Comparison of ENCODE assay signal across 8 mouse cellular contexts in genomic region chr8:22410688-22411281, GRCm38 (mm10). TPM values are rescaled to one million over a fixed set of nuclear protein-coding genes. Genes with fewer than 3 reads are reported as not detected.
DNase-seq lines count a peak whose midpoint lies in the region; ATAC-seq and TF ChIP-seq lines count a peak whose summit lies in the region.

No protein-coding gene starts in this region.

- peak; percentile 58 for ATAC-seq in embryonic facial prominence, embryonic 14.5 days (ENCODE audit: low read depth)
- peak; percentile 60; the same call in 1 of the 2 replicates for ATAC-seq in limb, embryonic 12.5 days (ENCODE audit: insufficient number of reproducible peaks, insufficient read depth, low FRiP score, low TSS enrichment, low read depth)
- ATAC-seq in neural tube, embryonic 15.5 days (ENCODE audit: low FRiP score), result peak; percentile 53

- peak overlapping the region; percentile 82 for H3K9ac ChIP-seq in embryonic facial prominence, embryonic 14.5 days (ENCODE audit: low read depth, low read length)
- peak overlapping the region; percentile 89 for H3K9ac ChIP-seq in limb, embryonic 12.5 days (replicated peaks)
- peak overlapping the region; percentile 88 for H3K9ac ChIP-seq in neural tube, embryonic 15.5 days (replicated peaks)

- H3K4me3 ChIP-seq in lung, adult 2 months (replicated peaks; ENCODE audit: extremely low read depth, low read depth, low read length), result peak overlapping the region; percentile 97
- peak overlapping the region; percentile 67 for H3K4me3 ChIP-seq in embryonic facial prominence, embryonic 14.5 days (ENCODE audit: low read depth, low read length)
- peak overlapping the region; percentile 89 for H3K4me3 ChIP-seq in limb, embryonic 12.5 days (replicated peaks)
- peak overlapping the region; percentile 90 for H3K4me3 ChIP-seq in neural tube, embryonic 15.5 days (replicated peaks)

- H3K9me3 ChIP-seq in embryonic facial prominence, embryonic 14.5 days (ENCODE audit: control insufficient read depth, low read length), result no peaks in the 10 kb centered on the region
- no peaks in the 10 kb centered on the region for H3K9me3 ChIP-seq in limb, embryonic 12.5 days
- no peaks in the 10 kb centered on the region for H3K9me3 ChIP-seq in neural tube, embryonic 15.5 days (replicated peaks)

- TF ChIP-seq POLR2A in lung, adult 2 months (IDR thresholded peaks at IDR 0.05; ENCODE audit: borderline replicate concordance, extremely low read depth, low read depth, low read length), result no peak

- no peak for TF ChIP-seq CTCF in lung, adult 2 months (IDR thresholded peaks at IDR 0.05; ENCODE audit: insufficient read depth, low read length)

- 13% methylated on average over 16 of the region's 16 CpGs for WGBS in lung, adult 2 months
- WGBS in embryonic facial prominence, embryonic 14.5 days, result 17% methylated on average over 16 of the region's 16 CpGs
- 16% methylated on average over 16 of the region's 16 CpGs for WGBS in limb, embryonic 12.5 days
- WGBS in neural tube, embryonic 15.5 days, result 15% methylated on average over 16 of the region's 16 CpGs

- peaks cover 6% of the 10 kb centered on the region; the same call in 1 of the 2 replicates for H3K36me3 ChIP-seq in embryonic facial prominence, embryonic 14.5 days (ENCODE audit: control insufficient read depth, insufficient read depth, low read length)
- peaks cover 12% of the 10 kb centered on the region for H3K36me3 ChIP-seq in limb, embryonic 12.5 days
- no peaks in the 10 kb centered on the region for H3K36me3 ChIP-seq in neural tube, embryonic 15.5 days

- 0 out of 2 replicates have a peak, but pooled peaks cover 2% of the 10 kb centered on the region for H3K4me1 ChIP-seq in lung, adult 2 months (ENCODE audit: control insufficient read depth, insufficient read depth, low read length)
- peaks cover 11% of the 10 kb centered on the region for H3K4me1 ChIP-seq in embryonic facial prominence, embryonic 14.5 days (ENCODE audit: control insufficient read depth, insufficient read depth, low read length)
- H3K4me1 ChIP-seq in limb, embryonic 12.5 days (replicated peaks), result peaks cover 7% of the 10 kb centered on the region
- H3K4me1 ChIP-seq in neural tube, embryonic 15.5 days, result peaks cover 19% of the 10 kb centered on the region

- H3K27me3 ChIP-seq in embryonic facial prominence, embryonic 14.5 days (replicated peaks; ENCODE audit: control insufficient read depth, insufficient read depth, low read length), result no peaks in the 10 kb centered on the region; the same call in 1 of the 2 replicates
- H3K27me3 ChIP-seq in limb, embryonic 12.5 days, result no peaks in the 10 kb centered on the region
- H3K27me3 ChIP-seq in neural tube, embryonic 15.5 days (replicated peaks), result no peaks in the 10 kb centered on the region

- peak overlapping the region; percentile 82 for H3K4me2 ChIP-seq in embryonic facial prominence, embryonic 14.5 days (ENCODE audit: low read depth, low read length)
- peak overlapping the region; percentile 90 for H3K4me2 ChIP-seq in limb, embryonic 12.5 days
- peak overlapping the region; percentile 66 for H3K4me2 ChIP-seq in neural tube, embryonic 15.5 days

- no peak for DNase-seq in lung, adult 2 months
- DNase-seq in lung, postnatal 10 days, result no peak
- no peak for DNase-seq in embryonic facial prominence, embryonic 14.5 days (ENCODE audit: low spot score)
- no peak for DNase-seq in frontal cortex, postnatal 36 days (ENCODE audit: low spot score in 2 of 2)
- DNase-seq in adrenal gland, postnatal 36 days, result no peak
- no peak for DNase-seq in left cerebral cortex, postnatal 10 days (ENCODE audit: extremely low spot score in 1 of 2, low spot score in 2 of 2)

- intact Hi-C loops in left cerebral cortex, postnatal 10 days (cut with DNase I), result loop anchor here (2.0 kb wide), 1 partner anchor 218 kb away; the partner anchor contains the start of gene Vps36

- peak overlapping the region; percentile 57; the same call in 1 of the 2 replicates for H3K27ac ChIP-seq in embryonic facial prominence, embryonic 14.5 days (replicated peaks; ENCODE audit: low read depth, low read length)
- H3K27ac ChIP-seq in limb, embryonic 12.5 days, result no peak overlapping the region
- H3K27ac ChIP-seq in neural tube, embryonic 15.5 days (replicated peaks), result peak overlapping the region; percentile 86

RNA-seq across cellular contexts. Expression of gene Mrps31, which starts 0.4 kb away (rescaled TPM):
- 2.6 and 3.7 TPM in 2 replicates for polyA plus RNA-seq in lung, adult 2 months (2012; rRNA removed)
- 35.1 and 35.9 TPM in 2 replicates for polyA plus RNA-seq in embryonic facial prominence, embryonic 14.5 days (2014; fragmentation: Nextera tagmentation; extraction: Ambion mirVana)
- 41.3 and 42.6 TPM in 2 replicates for polyA plus RNA-seq in limb, embryonic 12.5 days (2016; fragmentation: Nextera tagmentation; extraction: Ambion mirVana)
- polyA plus RNA-seq in neural tube, embryonic 15.5 days (2015; fragmentation: Nextera tagmentation; extraction: Ambion mirVana), result 36.3 and 36.6 TPM in 2 replicates
- total RNA-seq in adrenal gland, postnatal 36 days (2021), result 10 to 100 TPM; 42.1 to 43.0 TPM
- total RNA-seq in left cerebral cortex, postnatal 10 days (2021), result 10 to 100 TPM; 23.5 to 24.1 TPM

RNA-seq across cellular contexts. Expression of gene Slc25a15, which starts 12.4 kb away (rescaled TPM):
- 2.7 and 3.2 TPM in 2 replicates for polyA plus RNA-seq in lung, adult 2 months (2012; rRNA removed)
- 17.1 and 17.4 TPM in 2 replicates for polyA plus RNA-seq in embryonic facial prominence, embryonic 14.5 days (2014; fragmentation: Nextera tagmentation; extraction: Ambion mirVana)
- polyA plus RNA-seq in limb, embryonic 12.5 days (2016; fragmentation: Nextera tagmentation; extraction: Ambion mirVana), result 17.7 TPM in 2 replicates
- polyA plus RNA-seq in neural tube, embryonic 15.5 days (2015; fragmentation: Nextera tagmentation; extraction: Ambion mirVana), result 7.6 and 11.9 TPM in 2 replicates
- total RNA-seq in adrenal gland, postnatal 36 days (2021), result 10 to 100 TPM; 13.5 to 16.0 TPM
- total RNA-seq in left cerebral cortex, postnatal 10 days (2021), result 10 to 100 TPM in 1 of 2 experiments, 1 to 10 TPM in 1; 9.0 to 10.1 TPM
